Mouse (Mus musculus) myocyte (in vitro differentiated cells): ENCODE data around the gene Theg. TPM values are rescaled to one million over a fixed set of nuclear protein-coding genes. Genes with fewer than 3 reads are reported as not detected.

Source experiments
- H3K27me3 ChIP-seq: one replicate; pipeline ENCODE4 v1.6.1; 2011; ENCODE audit not compliant: control insufficient read depth, insufficient read depth, insufficient read length
- H3K36me3 ChIP-seq: one replicate; pipeline ENCODE4 v1.6.1; 2011; ENCODE audit not compliant: control insufficient read depth, insufficient read depth
- H3K4me2 ChIP-seq: one replicate; pipeline ENCODE4 v1.6.1; 2011; ENCODE audit warnings: low read depth, control low read depth
- H3K4me3 ChIP-seq: one replicate; pipeline ENCODE4 v1.5.1; 2011; ENCODE audit warnings: mild to moderate bottlenecking, control low read depth, moderate library complexity
- H3K79me2 ChIP-seq: one replicate; pipeline ENCODE4 v1.6.1; 2011; ENCODE audit not compliant: control insufficient read depth, insufficient read depth
- H3ac ChIP-seq: one replicate; pipeline ENCODE4 v1.6.1; 2011; ENCODE audit not compliant: control insufficient read depth, insufficient read length
- CEBPB ChIP-seq: IDR thresholded peaks from 2 replicates; pipeline ENCODE4 v1.6.1; 2011; ENCODE audit warnings: mild to moderate bottlenecking, moderate library complexity; ENCODE audit not compliant: poor library complexity, insufficient read depth, severe bottlenecking
- E2F4 ChIP-seq: IDR thresholded peaks from one replicate; pipeline ENCODE4 v1.6.1; 2011; ENCODE audit warnings: mild to moderate bottlenecking, control low read depth, moderate library complexity; ENCODE audit not compliant: insufficient read depth
- MAX ChIP-seq: IDR thresholded peaks from one replicate; pipeline ENCODE4 v1.6.1; 2011; ENCODE audit warnings: low read depth, mild to moderate bottlenecking, control low read depth
- MYOD1 ChIP-seq, 3 experiments: IDR thresholded peaks; one replicate each; pipeline ENCODE4 v1.6.1; 2011; ENCODE audit warnings: control low read depth in 2 of 3, low read depth in 2 of 3, mild to moderate bottlenecking in 2 of 3, moderate library complexity in 1 of 3; ENCODE audit not compliant: insufficient read length in 2 of 3, control insufficient read depth in 1 of 3
- MYOG ChIP-seq, 3 experiments: IDR thresholded peaks; one replicate each; pipeline ENCODE4 v1.6.1; 2011; ENCODE audit warnings: control low read depth in 2 of 3, low read depth in 2 of 3, mild to moderate bottlenecking in 2 of 3; ENCODE audit not compliant: insufficient read length in 2 of 3, control insufficient read depth in 1 of 3, insufficient read depth in 1 of 3
- POLR2A ChIP-seq: IDR thresholded peaks from one replicate; pipeline ENCODE4 v1.6.1; 2011; ENCODE audit warnings: low read depth, mild to moderate bottlenecking, control low read depth, moderate library complexity; ENCODE audit not compliant: insufficient read length
- POLR2AphosphoS2 ChIP-seq: IDR thresholded peaks from one replicate; pipeline ENCODE4 v1.6.1; 2011; ENCODE audit warnings: low read depth, control low read depth; ENCODE audit not compliant: insufficient read length
- REST ChIP-seq: IDR thresholded peaks from one replicate; pipeline ENCODE4 v1.6.1; 2011; ENCODE audit warnings: mild to moderate bottlenecking, control low read depth, moderate library complexity; ENCODE audit not compliant: insufficient read depth, insufficient read length
- SRF ChIP-seq: IDR thresholded peaks from one replicate; pipeline ENCODE4 v1.6.1; 2011; ENCODE audit warnings: low read depth; ENCODE audit not compliant: control insufficient read depth, insufficient read length
- TCF12 ChIP-seq: IDR thresholded peaks from one replicate; pipeline ENCODE4 v1.6.1; 2011; ENCODE audit warnings: mild to moderate bottlenecking, control low read depth; ENCODE audit not compliant: poor library complexity, insufficient read depth, severe bottlenecking
- TCF3 ChIP-seq: IDR thresholded peaks from one replicate; pipeline ENCODE4 v1.6.1; 2011; ENCODE audit warnings: low read depth, control low read depth; ENCODE audit not compliant: insufficient read length
- USF1 ChIP-seq: IDR thresholded peaks from one replicate; pipeline ENCODE4 v1.6.1; 2011; ENCODE audit warnings: low read depth, mild to moderate bottlenecking, control low read depth, moderate library complexity
- polyA plus RNA-seq: library from polyadenylated mRNA; unstranded; fragments of >200 nt; fragmentation: generic; extraction: Trizol; gene quantifications from one replicate; pipeline ENCODE4 v1.2.1, GENCODE M21; 2012; ENCODE audit warnings: missing spikeins

The Theg gene
- polyA plus RNA-seq, 1 experiment: not detected

DNA sequence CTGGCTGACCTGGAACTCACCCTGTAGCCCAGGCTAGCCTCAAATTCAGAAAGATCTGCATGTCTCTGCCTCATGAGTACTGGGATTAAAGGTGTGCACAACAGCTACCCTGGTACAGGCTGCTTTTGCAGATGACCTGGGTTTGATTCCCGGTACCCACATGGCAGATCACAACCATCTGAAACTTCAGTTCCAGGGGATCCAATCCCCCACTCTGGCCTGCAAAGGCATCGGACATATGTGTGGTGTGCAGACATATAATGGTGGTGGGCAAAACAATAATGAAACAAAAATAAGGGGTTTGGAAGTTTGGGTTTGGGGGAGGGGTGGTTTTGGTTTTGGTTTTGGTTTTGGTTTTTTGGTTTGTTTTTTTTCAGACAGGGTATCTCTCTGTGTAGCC lies 15.8 kb downstream of the Theg start:
- Histone ChIP-seq H3K79me2 (no peaks in the 10 kb centered on the region), H3K36me3 (no peaks in the 10 kb centered on the region), H3K27me3 (no peaks in the 10 kb centered on the region), H3K4me2 (no peak overlapping the region), H3ac (no peak overlapping the region), H3K4me3 (no peak overlapping the region)
- TF ChIP-seq TCF3 (no peak), SRF (no peak), REST (no peak), MYOG (IDR thresholded peaks at IDR 0.05; ENCODE audit: control insufficient read depth in 1 of 3, insufficient read depth in 1 of 3, insufficient read length in 2 of 3, low read depth in 2 of 3) (no peak), CEBPB (no peak), USF1 (no peak), POLR2A (no peak), POLR2AphosphoS2 (no peak)

DNA sequence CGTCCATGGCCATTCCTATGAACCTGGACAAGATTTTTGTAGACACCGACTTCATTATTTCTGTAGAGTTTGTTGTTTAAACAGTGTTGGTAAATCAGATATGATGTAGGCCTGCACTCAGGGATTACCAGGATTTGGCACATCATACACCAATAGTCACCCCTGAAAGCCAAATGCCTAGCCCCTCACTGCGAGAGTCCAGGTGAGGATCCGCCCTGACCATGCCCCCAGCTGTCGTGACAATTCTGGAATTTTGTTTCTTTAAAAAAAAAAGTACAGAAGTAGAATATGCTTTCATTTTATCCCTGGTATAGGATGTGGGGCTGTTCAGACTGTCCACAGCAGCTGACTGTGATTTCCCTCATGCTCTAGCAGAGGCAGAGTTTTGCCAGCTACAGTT lies 17.2 kb downstream of the Theg start:
- Histone ChIP-seq H3K4me3 (no peak overlapping the region), H3K4me2 (no peak overlapping the region)
- TF ChIP-seq MAX: no peak
- no peak for TF ChIP-seq TCF12

DNA sequence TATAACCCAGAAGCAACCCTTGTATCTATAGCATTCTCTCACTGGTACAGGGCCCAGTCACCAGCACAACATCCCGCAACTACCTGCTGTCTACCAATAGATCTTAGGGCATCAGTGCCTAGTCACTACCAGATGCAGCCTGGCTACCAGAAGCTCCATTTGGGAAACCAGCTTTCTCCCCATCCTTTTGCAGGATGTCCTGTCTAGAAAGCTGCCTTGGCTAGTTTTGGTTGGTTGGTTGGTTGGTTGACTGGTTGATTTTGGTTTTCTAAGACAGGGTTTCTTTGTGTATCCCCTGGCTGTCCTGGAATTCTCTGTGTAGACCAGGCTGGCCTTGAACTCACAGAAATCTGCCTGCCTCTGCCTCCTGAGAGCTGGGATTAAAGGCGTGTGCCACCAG lies 27.4 kb downstream of the Theg start:
- TF ChIP-seq POLR2AphosphoS2 (no peak), TCF3 (no peak), MYOG (IDR thresholded peaks at IDR 0.05; ENCODE audit: control insufficient read depth in 1 of 3, insufficient read depth in 1 of 3, insufficient read length in 2 of 3, low read depth in 2 of 3) (no peak), POLR2A (no peak), USF1 (no peak)
- Histone ChIP-seq H3K4me2 (no peak overlapping the region), H3K27me3 (no peaks in the 10 kb centered on the region)

More for the DNA sequence above, 17.2 kb downstream of the Theg start:
- no peaks in the 10 kb centered on the region for H3K79me2 ChIP-seq
- H3ac ChIP-seq: no peak overlapping the region
- no peaks in the 10 kb centered on the region for H3K27me3 ChIP-seq
- no peaks in the 10 kb centered on the region for H3K36me3 ChIP-seq

GRCm38 (mm10) chr10:79557496-79557895 lies 29.6 kb downstream of the Theg start:
- Histone ChIP-seq H3K27me3 (no peaks in the 10 kb centered on the region), H3K4me3 (no peak overlapping the region), H3K79me2 (peaks cover 10% of the 10 kb centered on the region), H3K36me3 (no peaks in the 10 kb centered on the region), H3K4me2 (no peak overlapping the region), H3ac (no peak overlapping the region)
- no peak for TF ChIP-seq CEBPB
- no peak for TF ChIP-seq E2F4
- no peak for TF ChIP-seq REST
- no peak for TF ChIP-seq USF1
- TF ChIP-seq TCF3: no peak
- no peak for TF ChIP-seq MYOG (IDR thresholded peaks at IDR 0.05; ENCODE audit: control insufficient read depth in 1 of 3, insufficient read depth in 1 of 3, insufficient read length in 2 of 3, low read depth in 2 of 3)
- TF ChIP-seq TCF12: no peak
- no peak for TF ChIP-seq MYOD1 (IDR thresholded peaks at IDR 0.05; ENCODE audit: control insufficient read depth in 1 of 3, insufficient read length in 2 of 3, low read depth in 2 of 3)
- TF ChIP-seq SRF: no peak
- TF ChIP-seq POLR2A: no peak
- no peak for TF ChIP-seq MAX
- TF ChIP-seq POLR2AphosphoS2: no peak

More for the DNA sequence above, 27.4 kb downstream of the Theg start:
- Histone ChIP-seq H3ac (no peak overlapping the region), H3K4me3 (no peak overlapping the region), H3K79me2 (no peaks in the 10 kb centered on the region), H3K36me3 (no peaks in the 10 kb centered on the region)

GRCm38 (mm10) chr10:79556951-79557350 lies 30.2 kb downstream of the Theg start:
- Histone ChIP-seq H3K79me2 (peaks cover 12% of the 10 kb centered on the region), H3ac (no peak overlapping the region), H3K27me3 (no peaks in the 10 kb centered on the region), H3K4me3 (no peak overlapping the region), H3K36me3 (no peaks in the 10 kb centered on the region), H3K4me2 (no peak overlapping the region)
- TF ChIP-seq E2F4 (no peak), POLR2AphosphoS2 (no peak), POLR2A (no peak), REST (no peak), TCF3 (no peak), CEBPB (no peak), USF1 (no peak)

DNA sequence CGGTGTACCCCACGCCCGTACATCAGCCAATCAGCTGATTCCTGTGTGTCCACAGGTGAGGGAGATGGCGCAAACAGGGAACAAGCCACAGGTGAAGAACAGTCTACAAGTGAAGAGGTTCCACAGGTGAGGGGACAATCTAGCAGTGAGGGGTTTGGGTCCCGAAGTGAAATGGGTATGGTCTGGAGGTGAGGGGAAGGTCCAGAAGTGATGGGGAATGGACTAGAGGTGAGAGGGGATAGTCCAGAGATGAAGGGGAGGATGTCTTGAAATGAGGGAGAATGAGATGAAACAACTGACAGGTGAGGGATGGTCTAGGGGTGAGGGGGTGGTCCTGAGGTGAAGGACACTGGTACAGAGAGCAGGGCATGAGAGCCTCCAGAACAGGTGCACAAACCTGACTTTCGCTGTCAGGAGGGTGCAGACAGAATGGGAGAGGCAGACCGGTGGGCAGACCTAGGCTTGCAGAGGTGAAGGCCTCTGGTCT lies 31.9 kb downstream of the Theg start:
- Histone ChIP-seq H3K27me3 (no peaks in the 10 kb centered on the region), H3ac (peak overlapping the region; percentile 53), H3K4me2 (peak overlapping the region; percentile 93), H3K36me3 (no peaks in the 10 kb centered on the region), H3K4me3 (peak overlapping the region; percentile 34), H3K79me2 (peaks cover 12% of the 10 kb centered on the region)
- TF ChIP-seq MYOD1 (IDR thresholded peaks at IDR 0.05; ENCODE audit: control insufficient read depth in 1 of 3, insufficient read length in 2 of 3, low read depth in 2 of 3) (no peak), REST (no peak), E2F4 (no peak), TCF3 (no peak), POLR2AphosphoS2 (no peak), POLR2A (no peak), MYOG (IDR thresholded peaks at IDR 0.05; ENCODE audit: control insufficient read depth in 1 of 3, insufficient read depth in 1 of 3, insufficient read length in 2 of 3, low read depth in 2 of 3) (no peak), TCF12 (no peak), MAX (no peak), CEBPB (no peak), USF1 (no peak), SRF (no peak)
